Mouse (Mus musculus): ENCODE data around the gene Gfod1. TPM values are rescaled to one million over a fixed set of nuclear protein-coding genes. Genes with fewer than 3 reads are reported as not detected.

Gfod1 gene
- total RNA-seq, 2 experiments from 2014 or later = 4.3 to 5.9 TPM

- no peak for DNase-seq
- intact Hi-C loops (cut with DNase I) = loop anchor here (5.0 kb wide), 4 partner anchors 124 to 554 kb away; partner anchors contain the start of gene Nol7
Observed at GRCm38 (mm10) chr13:43183248-43184055, 120.5 kb downstream of the Gfod1 start.

DNA sequence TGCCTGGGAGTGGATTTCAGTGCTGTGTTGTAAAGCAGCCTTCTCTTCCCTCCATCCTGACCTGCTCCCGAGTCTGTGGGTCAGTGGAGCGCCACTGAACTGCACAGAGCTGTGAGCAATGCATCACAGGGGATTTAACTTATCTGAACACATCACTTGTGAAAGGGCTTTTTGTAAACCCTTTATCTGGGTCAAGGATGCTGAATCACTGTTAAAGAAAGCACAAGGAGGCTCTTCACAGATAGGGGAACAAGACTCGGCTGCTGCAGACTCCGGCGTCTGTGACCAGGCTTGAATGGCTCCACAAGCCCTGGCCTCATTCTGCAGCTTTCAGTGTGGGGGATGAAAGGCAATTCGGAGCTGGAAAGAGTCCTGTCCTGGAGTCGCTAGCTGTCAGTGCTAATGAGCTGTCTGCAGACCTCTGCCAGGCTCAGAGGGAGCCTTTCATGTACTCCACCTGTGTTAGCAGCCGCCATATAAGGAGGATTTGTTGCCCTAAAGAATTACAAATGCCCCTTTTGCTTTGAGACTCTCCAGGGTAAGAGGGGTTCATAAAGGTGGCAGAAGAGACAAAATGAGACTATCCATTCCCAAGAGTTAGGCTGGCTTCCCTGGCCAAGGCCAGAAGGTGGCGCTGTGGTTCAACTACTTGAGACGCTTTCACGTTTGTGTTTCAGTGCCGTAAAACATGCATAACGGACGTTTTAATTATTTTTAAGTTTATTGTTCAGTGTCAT is 121.3 kb downstream of the Gfod1 start:
- intact Hi-C loops (cut with DNase I) = loop anchor here (5.0 kb wide), 4 partner anchors 125 to 555 kb away; partner anchors contain the start of gene Nol7
- DNase-seq = peak; percentile 69 to 71

GRCm38 (mm10) chr13:43181104-43181503 is 122.9 kb downstream of the Gfod1 start:
- intact Hi-C loops (cut with DNase I) = loop anchor here (5.0 kb wide), 4 partner anchors 126 to 556 kb away; partner anchors contain the start of gene Nol7

DNA sequence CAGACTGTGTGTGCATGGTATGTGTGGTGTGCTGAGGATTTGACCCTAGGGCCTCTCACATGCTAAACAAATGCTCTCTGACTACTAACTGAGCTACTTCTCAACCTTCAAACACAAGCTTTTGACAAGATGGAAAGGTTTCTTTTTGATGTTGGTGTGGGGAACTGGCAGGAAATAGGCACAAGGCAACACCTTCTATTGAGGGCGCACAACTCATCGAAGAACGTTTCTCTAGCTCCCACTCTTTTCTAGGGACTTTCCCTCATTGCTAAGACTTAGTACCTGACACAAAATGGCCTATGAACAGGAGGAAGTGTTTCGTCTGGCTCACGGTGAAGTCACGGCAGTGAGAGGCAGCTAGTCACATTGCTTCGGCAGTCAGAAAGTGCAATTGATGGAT is 126.7 kb downstream of the Gfod1 start:
- intact Hi-C loops (cut with DNase I) = loop anchor here (10.0 kb wide), 1 partner anchor 377 kb away; no protein-coding TSS in a partner anchor
- DNase-seq = no peak

More at GRCm38 (mm10) chr13:43181104-43181503, 122.9 kb downstream of the Gfod1 start:
- no peak for DNase-seq

- intact Hi-C loops (cut with DNase I) = loop anchor here (10.0 kb wide), 1 partner anchor 378 kb away; no protein-coding TSS in a partner anchor
Observed at GRCm38 (mm10) chr13:43176676-43177075, 127.3 kb downstream of the Gfod1 start.

GRCm38 (mm10) chr13:43173262-43173661 is 130.7 kb downstream of the Gfod1 start:
- intact Hi-C loops (cut with DNase I) = loop anchor here (10.0 kb wide), 1 partner anchor 382 kb away; no protein-coding TSS in a partner anchor
- peak; percentile 50 to 61 for DNase-seq

More at GRCm38 (mm10) chr13:43176676-43177075, 127.3 kb downstream of the Gfod1 start:
- DNase-seq = no peak

DNA sequence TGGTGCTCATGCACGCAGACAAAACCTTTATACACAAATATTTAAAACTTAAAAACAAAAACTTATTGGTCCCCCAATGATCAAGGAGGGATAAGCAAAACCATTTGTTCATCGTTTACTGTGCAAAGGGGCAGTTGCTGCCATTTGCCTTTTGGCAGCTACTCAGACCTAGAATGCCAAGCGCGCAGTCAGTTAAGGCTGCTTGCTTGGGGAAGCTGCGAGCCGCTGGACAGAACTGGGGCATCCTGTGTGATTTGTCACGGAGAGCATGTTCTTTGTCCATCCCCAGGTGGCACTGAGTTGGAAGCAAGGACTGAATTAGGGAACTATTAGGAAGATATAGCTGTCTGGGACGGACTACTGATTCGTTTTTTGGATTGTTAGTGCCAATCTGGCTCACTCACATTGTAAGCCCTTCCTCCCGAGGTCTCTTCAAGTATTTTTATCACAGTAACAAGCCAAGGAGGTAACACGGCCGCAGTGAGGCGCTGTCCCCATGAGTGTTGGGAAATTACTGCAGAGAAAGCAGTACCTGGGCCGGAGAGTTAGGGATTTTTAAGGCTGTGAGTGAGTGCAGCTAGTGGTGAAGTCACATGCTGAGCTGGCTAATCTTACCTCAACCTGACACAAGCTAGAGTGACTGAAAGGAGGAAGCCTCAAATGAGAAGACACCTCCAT is 131.8 kb downstream of the Gfod1 start:
- intact Hi-C loops (cut with DNase I) = loop anchor here (10.0 kb wide), 1 partner anchor 383 kb away; no protein-coding TSS in a partner anchor
- no peak for DNase-seq

DNA sequence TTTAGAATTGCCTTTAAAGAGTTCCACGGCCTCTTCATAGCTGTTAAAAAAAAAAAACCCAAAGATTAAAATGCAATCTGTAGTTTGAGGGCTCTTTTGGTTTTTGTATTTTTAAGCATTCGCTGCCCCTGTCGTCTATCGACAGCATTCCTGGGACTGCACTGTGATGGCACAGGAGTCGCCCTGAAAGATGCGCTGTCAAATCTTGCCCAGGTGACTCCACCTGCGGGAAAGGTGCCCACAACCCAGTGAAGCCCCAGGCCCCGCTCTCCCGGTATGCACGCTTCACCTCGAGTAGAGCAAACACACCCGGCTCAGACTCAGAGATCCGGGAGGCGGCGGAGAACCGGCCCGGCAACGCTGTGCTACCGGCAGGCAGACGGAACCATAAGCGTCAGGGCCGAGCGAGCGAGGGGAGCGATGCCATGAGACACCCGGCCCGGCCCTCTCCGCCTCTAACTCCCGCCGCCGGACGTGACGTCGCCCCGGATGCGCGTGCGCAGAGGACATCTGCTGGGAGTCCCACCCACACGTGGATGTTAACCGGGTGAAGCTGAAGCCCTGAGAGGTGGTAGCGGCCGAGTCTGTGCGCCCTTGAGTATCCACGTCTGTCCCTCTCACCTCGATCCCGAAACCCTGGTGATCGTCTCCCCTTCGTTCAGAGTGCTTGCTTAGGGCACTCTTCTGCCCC is 132.8 kb downstream of the Gfod1 start, which contains the start of gene Tbc1d7:
Gene Tbc1d7 (minus strand): TSS at position 482 of the 691 bp plus-strand sequence.
- intact Hi-C loops (cut with DNase I) = loop anchor here (10.0 kb wide), 1 partner anchor 384 kb away; no protein-coding TSS in a partner anchor
- peak; percentile 98 to 99 for DNase-seq

- no peak for DNase-seq
- intact Hi-C loops (cut with DNase I) = no loop called here
Observed at GRCm38 (mm10) chr13:43167721-43168120, 136.3 kb downstream of the Gfod1 start.

GRCm38 (mm10) chr13:43159429-43159828 is 144.5 kb downstream of the Gfod1 start:
- intact Hi-C loops (cut with DNase I) = no loop called here
- DNase-seq = no peak

GRCm38 (mm10) chr13:43158281-43158680 is 145.7 kb downstream of the Gfod1 start:
- no peak for DNase-seq
- intact Hi-C loops (cut with DNase I) = no loop called here

DNA sequence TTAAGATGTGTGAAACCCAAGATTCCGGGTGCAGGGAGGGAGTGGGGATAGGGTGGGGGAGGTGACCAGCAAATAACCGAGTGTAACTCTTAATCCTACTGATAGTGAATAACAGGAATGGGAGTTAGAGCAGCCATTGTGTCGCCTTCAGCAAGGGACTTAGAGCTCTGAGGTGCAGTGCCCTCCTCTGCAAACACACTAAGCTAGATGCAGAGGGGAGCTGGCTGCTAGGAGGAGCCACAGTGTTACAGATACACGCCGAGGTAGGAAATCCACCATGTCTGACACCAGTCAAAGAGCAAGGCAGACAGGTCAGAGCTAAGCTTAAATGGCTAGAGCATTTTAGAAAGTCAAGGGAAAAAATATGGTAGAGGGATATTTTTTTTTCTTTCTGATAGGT is 146.6 kb downstream of the Gfod1 start:
- no peak for DNase-seq
- intact Hi-C loops (cut with DNase I) = no loop called here

GRCm38 (mm10) chr13:43152005-43152520 is 151.9 kb downstream of the Gfod1 start:
- no peak for DNase-seq
- intact Hi-C loops (cut with DNase I) = no loop called here

DNA sequence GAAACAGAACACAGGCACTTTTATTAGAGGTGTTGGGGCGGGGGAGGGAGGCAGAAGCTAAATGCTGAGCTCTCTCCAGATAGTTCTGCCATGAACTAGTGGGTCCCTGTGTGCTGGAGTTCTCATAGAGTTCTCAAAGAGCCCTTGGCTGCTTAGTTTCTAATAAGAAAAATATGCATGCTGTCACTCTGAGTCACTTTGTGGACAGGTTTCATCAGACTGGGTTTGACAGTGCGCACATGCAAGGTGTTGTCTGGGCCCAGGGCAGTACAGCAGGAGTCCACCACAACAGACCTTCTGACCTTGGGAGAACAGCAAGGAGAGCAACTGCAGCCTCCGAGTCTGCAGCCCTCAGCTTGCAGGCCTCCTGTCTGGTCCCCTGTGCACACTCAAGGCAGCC is 154.3 kb downstream of the Gfod1 start:
- no peak for DNase-seq
- intact Hi-C loops (cut with DNase I) = no loop called here

DNA sequence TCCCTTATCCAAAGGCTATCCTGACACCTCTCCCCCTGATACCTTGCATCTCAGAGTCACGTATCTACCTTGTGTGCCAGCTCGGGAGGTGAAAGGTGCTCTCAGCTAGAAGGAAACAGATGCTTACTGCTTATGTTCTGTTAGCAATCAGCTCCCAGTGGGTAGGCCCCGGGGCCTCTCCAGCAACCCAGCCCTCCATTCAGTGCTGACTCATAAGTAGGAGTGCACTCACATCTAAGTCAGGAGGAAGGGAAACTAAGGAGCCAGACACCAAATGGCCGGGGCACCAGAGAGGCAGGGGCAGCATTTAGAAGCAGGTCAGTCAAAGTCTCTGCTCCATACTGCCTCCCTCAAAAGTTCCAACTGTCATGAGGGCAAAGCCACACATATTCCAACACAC is 155.3 kb downstream of the Gfod1 start:
- DNase-seq = no peak
- intact Hi-C loops (cut with DNase I) = no loop called here

GRCm38 (mm10) chr13:43146515-43147258 is 157.3 kb downstream of the Gfod1 start:
- DNase-seq = no peak
- intact Hi-C loops (cut with DNase I) = no loop called here

All from gastrocnemius, postnatal 36 days (tissue).